Mouse (Mus musculus): Measurements from ENCODE around the gene Tmem132c. TPM values are rescaled to one million over a fixed set of nuclear protein-coding genes. Genes with fewer than 3 reads are reported as not detected.
A peak's percentile ranks its signal among the peaks of the same experiment; 100 is the strongest.

Gene Tmem132c
- polyA plus RNA-seq, 1 experiment from 2014 or later = 21.1 TPM

DNA sequence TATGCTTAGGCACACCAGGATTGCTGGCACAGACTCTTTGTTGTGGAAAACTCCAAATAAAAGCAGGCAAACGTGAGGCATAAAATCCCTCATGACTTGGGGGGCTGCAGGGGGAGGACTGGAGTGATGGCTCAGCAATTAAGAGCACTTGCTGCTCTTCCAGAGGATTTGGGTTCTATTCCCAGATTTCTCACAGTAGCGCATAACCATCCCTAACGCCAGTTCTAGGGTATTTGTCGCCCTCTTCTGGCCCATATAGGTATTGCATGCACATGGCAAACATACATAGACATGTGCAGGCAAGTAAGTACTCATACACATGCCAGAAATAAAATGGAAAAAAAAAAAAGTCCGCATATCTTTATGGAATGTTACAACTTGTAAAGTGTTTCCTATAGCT lies 239.8 kb downstream of the Tmem132c start:
- H3K9ac ChIP-seq (ENCODE audit: low read depth, low read length) = no peak overlapping the region
- H3K4me2 ChIP-seq (replicated peaks; ENCODE audit: low read depth, low read length) = no peak overlapping the region
- H3K4me1 ChIP-seq (replicated peaks; ENCODE audit: control insufficient read depth, insufficient read depth, low read length) = peaks cover 4% of the 10 kb centered on the region
- DNase-seq (ENCODE audit: low spot score) = peak; percentile 78
- no peaks in the 10 kb centered on the region for H3K9me3 ChIP-seq (ENCODE audit: control insufficient read depth, low read length)
- no peaks in the 10 kb centered on the region for H3K36me3 ChIP-seq (ENCODE audit: control insufficient read depth, insufficient read depth, low read length)
- no peak for ATAC-seq (ENCODE audit: low FRiP score)
- H3K4me3 ChIP-seq (ENCODE audit: low read depth, low read length) = no peak overlapping the region
- no peak overlapping the region for H3K27ac ChIP-seq (ENCODE audit: low read depth, low read length)
- H3K27me3 ChIP-seq (ENCODE audit: control insufficient read depth, insufficient read depth, low read length) = no peaks in the 10 kb centered on the region
- 31% methylated on average over 5 of the region's 5 CpGs for WGBS

DNA sequence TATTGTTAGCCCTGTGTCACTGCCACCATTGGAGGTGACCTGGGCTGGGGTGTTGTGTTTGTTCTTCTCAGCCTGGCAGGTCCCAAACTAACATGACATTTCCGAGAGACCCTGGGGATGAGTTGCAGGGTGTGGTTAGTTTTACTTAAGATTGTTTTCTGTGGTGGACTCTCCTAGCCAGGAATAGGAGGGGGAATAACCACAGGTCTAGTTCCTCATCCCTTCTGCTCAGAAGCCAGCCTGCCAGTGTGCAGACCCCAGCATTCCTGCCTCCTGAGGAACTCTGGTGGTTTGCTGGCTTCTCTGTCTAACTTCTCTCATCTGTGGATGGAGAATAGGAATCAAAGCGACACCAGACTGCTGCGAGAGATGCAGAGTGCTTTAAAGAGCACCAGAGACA lies 240.7 kb downstream of the Tmem132c start:
- Histone ChIP-seq H3K36me3 (ENCODE audit: control insufficient read depth, insufficient read depth, low read length) (no peaks in the 10 kb centered on the region), H3K27me3 (ENCODE audit: control insufficient read depth, insufficient read depth, low read length) (no peaks in the 10 kb centered on the region), H3K4me3 (ENCODE audit: low read depth, low read length) (no peak overlapping the region), H3K4me1 (replicated peaks; ENCODE audit: control insufficient read depth, insufficient read depth, low read length) (peaks cover 4% of the 10 kb centered on the region), H3K9ac (ENCODE audit: low read depth, low read length) (no peak overlapping the region), H3K27ac (ENCODE audit: low read depth, low read length) (no peak overlapping the region), H3K4me2 (replicated peaks; ENCODE audit: low read depth, low read length) (no peak overlapping the region), H3K9me3 (ENCODE audit: control insufficient read depth, low read length) (no peaks in the 10 kb centered on the region)
- WGBS = 81% methylated on average over 3 of the region's 3 CpGs
- ATAC-seq (ENCODE audit: low FRiP score) = no peak
- DNase-seq (ENCODE audit: low spot score) = no peak

DNA sequence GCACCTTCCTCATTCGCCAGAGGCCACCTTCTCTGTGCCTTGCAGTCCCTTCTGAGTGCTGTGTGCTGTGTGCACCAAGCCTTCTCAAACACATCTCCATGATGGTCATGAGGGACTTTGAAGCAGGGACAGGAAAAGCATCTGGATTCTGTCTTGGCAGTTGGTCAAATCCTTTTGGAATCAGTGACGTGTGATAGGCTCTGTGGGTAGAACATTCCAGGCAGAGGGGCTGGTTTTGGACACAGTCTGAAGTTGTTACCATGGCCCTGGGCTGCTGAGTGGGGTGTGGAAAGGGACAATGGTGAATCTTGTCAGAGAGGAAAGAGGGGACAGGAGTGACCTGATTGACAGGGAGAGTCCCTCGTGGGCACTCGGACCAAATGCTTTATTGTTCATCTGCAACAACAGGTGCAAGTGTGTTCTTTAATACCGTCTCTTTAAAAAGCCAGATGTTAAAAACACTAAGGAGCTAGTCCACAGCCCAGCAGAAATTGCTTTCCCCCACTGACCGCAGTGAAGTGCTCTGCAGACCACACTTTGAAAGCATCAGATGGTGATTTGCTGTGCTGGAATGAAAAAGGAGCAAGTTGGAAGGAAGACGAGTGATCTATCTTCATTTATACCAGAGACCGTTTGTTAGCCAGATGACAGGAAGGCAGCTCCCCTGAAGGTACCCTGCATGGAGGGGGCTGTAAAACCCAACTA lies 242.5 kb downstream of the Tmem132c start:
- Histone ChIP-seq H3K9me3 (ENCODE audit: control insufficient read depth, low read length) (no peaks in the 10 kb centered on the region), H3K36me3 (ENCODE audit: control insufficient read depth, insufficient read depth, low read length) (no peaks in the 10 kb centered on the region), H3K9ac (ENCODE audit: low read depth, low read length) (no peak overlapping the region), H3K27me3 (ENCODE audit: control insufficient read depth, insufficient read depth, low read length) (no peaks in the 10 kb centered on the region), H3K27ac (ENCODE audit: low read depth, low read length) (no peak overlapping the region), H3K4me3 (ENCODE audit: low read depth, low read length) (no peak overlapping the region), H3K4me2 (replicated peaks; ENCODE audit: low read depth, low read length) (no peak overlapping the region), H3K4me1 (replicated peaks; ENCODE audit: control insufficient read depth, insufficient read depth, low read length) (no peaks in the 10 kb centered on the region; the same call in 1 of the 2 replicates)
- no peak for ATAC-seq (ENCODE audit: low FRiP score)
- DNase-seq (ENCODE audit: low spot score) = no peak
- WGBS = 35% methylated on average over 8 of the region's 8 CpGs

DNA sequence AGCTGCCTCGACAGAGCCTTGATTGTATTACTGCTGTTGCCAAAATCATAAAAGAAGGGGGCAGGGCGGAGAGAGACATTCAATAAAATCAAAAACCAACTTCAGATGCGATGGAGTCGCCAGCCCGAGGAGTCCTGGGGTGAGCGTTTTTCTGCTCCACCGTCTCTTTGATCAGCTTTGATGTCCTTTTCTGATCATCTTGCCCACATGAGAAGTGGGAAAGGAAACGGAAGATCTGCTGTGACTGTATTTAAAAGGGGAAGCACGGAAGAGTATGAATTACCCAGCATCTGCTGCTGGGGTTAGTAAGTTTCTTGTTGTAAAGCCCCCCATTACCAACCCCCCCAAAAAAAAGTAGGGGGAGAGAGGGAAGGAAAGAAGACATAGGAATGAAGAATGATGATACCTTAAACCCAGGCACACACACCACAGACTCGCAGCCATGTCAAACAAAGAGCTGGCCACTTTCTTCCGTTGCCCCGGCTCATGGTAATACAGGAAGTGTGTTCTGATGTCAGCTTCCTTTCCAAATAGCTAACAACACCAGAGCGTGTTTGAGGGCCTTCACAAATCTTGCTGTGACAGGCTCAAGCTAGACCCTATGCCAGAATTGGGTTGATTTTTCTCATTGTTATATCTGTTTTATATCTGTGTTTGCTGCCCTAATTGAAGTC lies 243.3 kb downstream of the Tmem132c start:
- H3K9ac ChIP-seq (ENCODE audit: low read depth, low read length) = no peak overlapping the region
- ATAC-seq (ENCODE audit: low FRiP score) = no peak
- H3K27ac ChIP-seq (ENCODE audit: low read depth, low read length) = no peak overlapping the region
- no peaks in the 10 kb centered on the region for H3K9me3 ChIP-seq (ENCODE audit: control insufficient read depth, low read length)
- H3K36me3 ChIP-seq (ENCODE audit: control insufficient read depth, insufficient read depth, low read length) = no peaks in the 10 kb centered on the region
- no peaks in the 10 kb centered on the region for H3K27me3 ChIP-seq (ENCODE audit: control insufficient read depth, insufficient read depth, low read length)
- DNase-seq (ENCODE audit: low spot score) = no peak
- H3K4me1 ChIP-seq (replicated peaks; ENCODE audit: control insufficient read depth, insufficient read depth, low read length) = no peaks in the 10 kb centered on the region; the same call in 1 of the 2 replicates
- no peak overlapping the region for H3K4me2 ChIP-seq (replicated peaks; ENCODE audit: low read depth, low read length)
- H3K4me3 ChIP-seq (ENCODE audit: low read depth, low read length) = no peak overlapping the region
- WGBS = 39% methylated on average over 13 of the region's 13 CpGs

GRCm38 (mm10) chr5:127487190-127487589 lies 245.6 kb downstream of the Tmem132c start:
- no peak overlapping the region for H3K4me2 ChIP-seq (replicated peaks; ENCODE audit: low read depth, low read length)
- no peaks in the 10 kb centered on the region; the same call in 1 of the 2 replicates for H3K4me1 ChIP-seq (replicated peaks; ENCODE audit: control insufficient read depth, insufficient read depth, low read length)
- DNase-seq (ENCODE audit: low spot score) = no peak
- no peak overlapping the region for H3K9ac ChIP-seq (ENCODE audit: low read depth, low read length)
- no peaks in the 10 kb centered on the region for H3K9me3 ChIP-seq (ENCODE audit: control insufficient read depth, low read length)
- no peak overlapping the region for H3K4me3 ChIP-seq (ENCODE audit: low read depth, low read length)
- H3K36me3 ChIP-seq (ENCODE audit: control insufficient read depth, insufficient read depth, low read length) = no peaks in the 10 kb centered on the region
- 83% methylated on average over 6 of the region's 6 CpGs for WGBS
- no peak overlapping the region for H3K27ac ChIP-seq (ENCODE audit: low read depth, low read length)
- H3K27me3 ChIP-seq (ENCODE audit: control insufficient read depth, insufficient read depth, low read length) = no peaks in the 10 kb centered on the region
- no peak for ATAC-seq (ENCODE audit: low FRiP score)

GRCm38 (mm10) chr5:127488666-127489065 lies 247.1 kb downstream of the Tmem132c start:
- H3K9me3 ChIP-seq (ENCODE audit: control insufficient read depth, low read length) = no peaks in the 10 kb centered on the region
- H3K4me1 ChIP-seq (replicated peaks; ENCODE audit: control insufficient read depth, insufficient read depth, low read length) = no peaks in the 10 kb centered on the region; the same call in 1 of the 2 replicates
- ATAC-seq (ENCODE audit: low FRiP score) (no peak), DNase-seq (ENCODE audit: low spot score) (no peak)
- H3K4me2 ChIP-seq (replicated peaks; ENCODE audit: low read depth, low read length) = no peak overlapping the region
- H3K4me3 ChIP-seq (ENCODE audit: low read depth, low read length) = no peak overlapping the region
- H3K9ac ChIP-seq (ENCODE audit: low read depth, low read length) = no peak overlapping the region
- WGBS = 90% methylated on average over 13 of the region's 13 CpGs
- H3K36me3 ChIP-seq (ENCODE audit: control insufficient read depth, insufficient read depth, low read length) = no peaks in the 10 kb centered on the region
- H3K27me3 ChIP-seq (ENCODE audit: control insufficient read depth, insufficient read depth, low read length) = no peaks in the 10 kb centered on the region
- no peak overlapping the region for H3K27ac ChIP-seq (ENCODE audit: low read depth, low read length)

GRCm38 (mm10) chr5:127491724-127492123 lies 250.1 kb downstream of the Tmem132c start:
- no peak overlapping the region for H3K4me3 ChIP-seq (ENCODE audit: low read depth, low read length)
- no peaks in the 10 kb centered on the region for H3K9me3 ChIP-seq (ENCODE audit: control insufficient read depth, low read length)
- H3K36me3 ChIP-seq (ENCODE audit: control insufficient read depth, insufficient read depth, low read length) = no peaks in the 10 kb centered on the region
- no peak overlapping the region for H3K4me2 ChIP-seq (replicated peaks; ENCODE audit: low read depth, low read length)
- WGBS = 91% methylated on average over 3 of the region's 3 CpGs
- no peaks in the 10 kb centered on the region for H3K27me3 ChIP-seq (ENCODE audit: control insufficient read depth, insufficient read depth, low read length)
- H3K9ac ChIP-seq (ENCODE audit: low read depth, low read length) = no peak overlapping the region
- H3K4me1 ChIP-seq (replicated peaks; ENCODE audit: control insufficient read depth, insufficient read depth, low read length) = 0 out of 2 replicates have a peak, but pooled peaks cover under 1% of the 10 kb centered on the region
- DNase-seq (ENCODE audit: low spot score) (no peak), ATAC-seq (ENCODE audit: low FRiP score) (no peak)
- no peak overlapping the region for H3K27ac ChIP-seq (ENCODE audit: low read depth, low read length)

DNA sequence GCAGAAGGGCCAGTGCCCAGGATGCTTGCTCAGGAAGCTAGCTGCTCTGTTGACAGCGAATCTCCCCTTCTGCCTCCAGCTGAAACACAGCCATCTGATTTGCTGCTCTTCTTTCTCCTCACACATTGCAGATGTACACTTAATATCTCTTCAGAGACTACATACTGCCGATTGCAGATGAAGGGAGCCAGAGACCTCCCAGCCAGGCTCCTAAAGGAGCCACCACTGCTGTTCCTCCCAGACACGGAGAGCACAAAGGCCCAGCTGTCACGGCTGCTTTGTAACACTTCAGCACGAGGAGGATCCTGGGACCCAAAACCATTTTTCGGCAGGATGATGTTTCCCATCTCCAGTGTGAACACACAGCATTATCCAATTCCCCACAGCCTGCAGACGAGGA lies 255.3 kb downstream of the Tmem132c start:
- no peak overlapping the region for H3K27ac ChIP-seq (ENCODE audit: low read depth, low read length)
- WGBS = 56% methylated on average over 7 of the region's 7 CpGs

More for the DNA sequence above, 255.3 kb downstream of the Tmem132c start:
- Histone ChIP-seq H3K4me2 (replicated peaks; ENCODE audit: low read depth, low read length) (no peak overlapping the region), H3K4me3 (ENCODE audit: low read depth, low read length) (no peak overlapping the region), H3K9ac (ENCODE audit: low read depth, low read length) (0 out of 2 replicates have a peak overlapping the region, but pooled peaks have one; percentile 17), H3K27me3 (ENCODE audit: control insufficient read depth, insufficient read depth, low read length) (no peaks in the 10 kb centered on the region), H3K4me1 (replicated peaks; ENCODE audit: control insufficient read depth, insufficient read depth, low read length) (0 out of 2 replicates have a peak, but pooled peaks cover 3% of the 10 kb centered on the region), H3K36me3 (ENCODE audit: control insufficient read depth, insufficient read depth, low read length) (no peaks in the 10 kb centered on the region), H3K9me3 (ENCODE audit: control insufficient read depth, low read length) (no peaks in the 10 kb centered on the region)
- ATAC-seq (ENCODE audit: low FRiP score) (no peak), DNase-seq (ENCODE audit: low spot score) (no peak)

Data from hindbrain, embryonic 11.5 days (tissue).